Mouse (Mus musculus): ENCODE data around the gene Sertad2.

DNA sequence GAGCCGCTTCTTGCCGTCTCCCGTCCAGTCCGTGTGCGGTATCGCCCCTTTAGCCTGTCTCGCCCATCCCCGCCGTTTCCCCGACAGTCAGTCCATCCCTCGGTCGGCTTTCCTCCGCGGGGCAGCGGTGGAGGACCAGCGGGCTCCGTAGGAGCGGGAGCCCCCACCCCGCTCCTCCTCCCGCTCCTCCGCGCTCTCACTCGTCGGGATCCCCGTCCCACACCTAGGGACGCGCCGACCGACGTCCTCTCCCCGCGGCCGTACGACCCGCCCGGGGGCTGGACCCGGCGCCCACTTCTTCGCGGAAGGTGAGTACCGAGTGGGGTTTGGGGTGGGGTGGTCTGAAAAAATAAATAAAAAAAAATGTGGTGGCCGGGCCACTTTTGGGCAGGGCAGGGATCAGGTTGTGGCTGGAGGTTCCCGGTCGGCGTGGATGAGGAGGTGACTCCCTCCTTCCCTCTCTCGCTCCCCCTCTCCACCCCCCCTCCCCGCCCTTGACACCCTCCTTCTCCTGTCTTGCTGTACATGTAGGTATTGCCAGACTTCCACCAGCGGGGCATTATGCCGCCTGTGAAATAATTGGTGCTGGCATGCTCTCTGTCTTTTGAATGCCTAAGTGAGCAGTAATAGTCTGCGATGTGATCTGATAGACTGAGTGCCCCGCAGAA, 534 bp downstream of the Sertad2 start:
- TF ChIP-seq GATA1 (IDR thresholded peaks at IDR 0.05; ENCODE audit: borderline replicate concordance, low read length) = no peak
- TF ChIP-seq FLI1 (IDR thresholded peaks at IDR 0.05; ENCODE audit: low read length) = no peak

Data from megakaryocyte, embryonic 14.5 days (primary cell).